Mouse (Mus musculus) intestine, postnatal 0 days (tissue): ENCODE measurements at regions not wholly inside any gene's neighbourhood (a gene's known extent, or its start where the extent isn't known, plus 50 kb on each side); places are given as distances from the start of the nearest gene placed in this dataset.

Experiments used
- ATAC-seq: fragments of 200-750 bp; cut with Nextera tagmentation; 2 replicates; pipeline ENCODE4 v1.8.0; 2017; ENCODE audit warnings: mild to moderate bottlenecking, moderate TSS enrichment, moderate library complexity
- H3K27ac ChIP-seq: fragments of 300-500 bp; sonication (generic); 2 replicates; pipeline ENCODE4 v1.5.1; 2014; ENCODE audit warnings: mild to moderate bottlenecking, low read depth, low read length, moderate library complexity
- H3K27me3 ChIP-seq: fragments of 300-500 bp; sonication (generic); replicated peaks from 2 replicates; pipeline ENCODE4 v1.6.1; 2014; ENCODE audit warnings: low read length, mixed read lengths; ENCODE audit not compliant: control insufficient read depth, insufficient read depth
- H3K36me3 ChIP-seq: fragments of 300-500 bp; sonication (generic); 2 replicates; pipeline ENCODE4 v1.6.1; 2014; ENCODE audit warnings: mild to moderate bottlenecking, moderate library complexity; ENCODE audit not compliant: control insufficient read depth, insufficient read depth
- H3K4me1 ChIP-seq: fragments of 300-500 bp; sonication (generic); replicated peaks from 2 replicates; pipeline ENCODE4 v1.6.1; 2014; ENCODE audit warnings: antibody characterized with exemption, low read length, mixed read lengths; ENCODE audit not compliant: control insufficient read depth, insufficient read depth
- H3K4me2 ChIP-seq: fragments of 300-500 bp; sonication (generic); replicated peaks from 2 replicates; pipeline ENCODE4 v1.6.1; 2014; ENCODE audit warnings: low read depth, mild to moderate bottlenecking, moderate library complexity
- H3K4me3 ChIP-seq: fragments of 300-500 bp; sonication (generic); 2 replicates; pipeline ENCODE4 v1.5.1; 2014; ENCODE audit warnings: low read depth, low read length
- H3K9ac ChIP-seq: fragments of 300-500 bp; sonication (generic); 2 replicates; pipeline ENCODE4 v1.6.1; 2014; ENCODE audit warnings: mild to moderate bottlenecking, low read depth, low read length
- H3K9me3 ChIP-seq: fragments of 300-500 bp; sonication (generic); 2 replicates; pipeline ENCODE4 v1.6.1; 2016; ENCODE audit warnings: mixed run types; ENCODE audit not compliant: control insufficient read depth
- CTCF ChIP-seq: sonication (generic); IDR thresholded peaks from 2 replicates; pipeline ENCODE4 v1.5.1; 2016; ENCODE audit warnings: low read depth, mild to moderate bottlenecking, control low read depth, antibody characterized with exemption, moderate library complexity
- WGBS: fragments of 180-500 bp; shearing (Covaris S2); extraction: QIAGEN DNeasy Blood & Tissue Kit; methylation state at CpG from one replicate; pipeline ENCODE4 v1.1.7; 2014; 5-methylcytosine and 5-hydroxymethylcytosine counted together

DNA sequence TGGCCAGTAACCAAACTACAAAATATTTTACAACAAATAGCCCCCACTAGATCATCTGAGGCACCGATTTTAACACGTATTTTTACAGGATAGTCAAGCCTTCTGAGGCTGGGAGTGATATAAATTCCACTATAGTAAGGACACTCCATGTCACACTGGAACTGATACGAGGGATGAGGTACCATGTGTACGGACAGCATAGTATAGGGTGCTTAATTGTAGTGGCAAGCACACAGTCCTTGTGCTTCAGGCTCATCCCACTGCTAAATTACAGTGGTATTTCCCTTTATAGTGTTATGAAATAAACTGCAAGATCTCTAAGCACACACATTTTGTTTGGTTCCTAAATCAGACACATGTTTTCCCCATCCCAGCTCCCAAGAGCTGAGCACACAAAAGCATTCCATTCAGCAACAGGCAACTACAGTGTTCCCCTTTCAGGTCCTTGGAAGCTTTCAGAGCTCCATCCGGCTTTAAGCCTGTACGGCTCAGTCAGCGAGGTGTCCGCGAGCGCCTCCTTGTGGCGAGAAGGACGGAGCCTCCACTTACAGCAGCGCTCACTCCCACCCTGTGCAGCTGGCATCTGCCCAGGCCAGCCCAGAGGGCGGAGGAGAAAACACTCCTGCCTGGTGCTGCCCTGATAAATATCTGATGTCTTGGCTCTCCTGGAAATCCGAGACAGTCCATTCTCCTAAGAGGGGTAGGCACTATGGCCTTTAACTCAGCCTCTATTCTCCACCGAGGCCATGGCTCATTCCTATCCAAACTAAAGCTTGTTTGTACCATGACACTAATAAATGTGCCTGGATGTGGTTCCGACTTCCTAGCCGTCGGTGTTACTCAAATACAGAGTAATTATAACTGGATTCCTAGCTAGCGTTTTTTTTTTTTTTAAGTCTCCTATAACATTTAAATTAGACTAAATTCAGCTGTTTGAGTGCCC is 348.3 kb upstream of the G2e3 start:
- peak overlapping the region; percentile 18; the same call in 1 of the 2 replicates for H3K4me2 ChIP-seq

DNA sequence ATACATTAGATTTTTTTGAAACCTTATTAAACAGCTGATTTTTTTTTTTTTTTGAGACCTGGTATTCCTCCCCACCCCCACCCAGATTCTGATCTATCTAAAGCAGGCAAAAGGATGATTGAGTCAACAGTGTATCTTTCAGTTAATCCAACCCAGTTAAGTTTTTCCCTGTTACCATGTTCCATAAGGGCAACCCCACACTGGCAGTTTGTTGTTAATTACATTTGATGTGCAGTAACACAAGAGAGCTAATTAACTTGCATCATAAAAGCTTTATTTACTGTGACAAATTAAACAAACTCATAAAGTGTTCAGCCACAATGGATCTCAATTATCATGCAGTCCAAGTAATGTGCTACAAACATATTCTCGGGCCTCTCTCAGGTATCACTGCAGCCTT is 346.8 kb upstream of the Prkd1 start:
- no peak for TF ChIP-seq CTCF
- H3K9ac ChIP-seq = no peak overlapping the region
- H3K4me2 ChIP-seq = no peak overlapping the region
- WGBS = 82% methylated on average over 1 of the region's 1 CpGs
- ATAC-seq = no peak
- H3K27me3 ChIP-seq = no peaks in the 10 kb centered on the region
- no peaks in the 10 kb centered on the region for H3K36me3 ChIP-seq
- H3K4me1 ChIP-seq = no peaks in the 10 kb centered on the region
- no peaks in the 10 kb centered on the region for H3K9me3 ChIP-seq
- no peak overlapping the region for H3K4me3 ChIP-seq
- no peak overlapping the region for H3K27ac ChIP-seq

More for the DNA sequence above, 348.3 kb upstream of the G2e3 start:
- no peaks in the 10 kb centered on the region for H3K27me3 ChIP-seq
- no peaks in the 10 kb centered on the region for H3K4me1 ChIP-seq
- H3K27ac ChIP-seq = no peak overlapping the region
- H3K4me3 ChIP-seq = no peak overlapping the region
- peak; percentile 90 for TF ChIP-seq CTCF
- 27% methylated on average over 20 of the region's 20 CpGs for WGBS
- no peak overlapping the region for H3K9ac ChIP-seq
- no peaks in the 10 kb centered on the region for H3K36me3 ChIP-seq
- no peaks in the 10 kb centered on the region for H3K9me3 ChIP-seq
- peak; percentile 77; the same call in 1 of the 2 replicates for ATAC-seq

DNA sequence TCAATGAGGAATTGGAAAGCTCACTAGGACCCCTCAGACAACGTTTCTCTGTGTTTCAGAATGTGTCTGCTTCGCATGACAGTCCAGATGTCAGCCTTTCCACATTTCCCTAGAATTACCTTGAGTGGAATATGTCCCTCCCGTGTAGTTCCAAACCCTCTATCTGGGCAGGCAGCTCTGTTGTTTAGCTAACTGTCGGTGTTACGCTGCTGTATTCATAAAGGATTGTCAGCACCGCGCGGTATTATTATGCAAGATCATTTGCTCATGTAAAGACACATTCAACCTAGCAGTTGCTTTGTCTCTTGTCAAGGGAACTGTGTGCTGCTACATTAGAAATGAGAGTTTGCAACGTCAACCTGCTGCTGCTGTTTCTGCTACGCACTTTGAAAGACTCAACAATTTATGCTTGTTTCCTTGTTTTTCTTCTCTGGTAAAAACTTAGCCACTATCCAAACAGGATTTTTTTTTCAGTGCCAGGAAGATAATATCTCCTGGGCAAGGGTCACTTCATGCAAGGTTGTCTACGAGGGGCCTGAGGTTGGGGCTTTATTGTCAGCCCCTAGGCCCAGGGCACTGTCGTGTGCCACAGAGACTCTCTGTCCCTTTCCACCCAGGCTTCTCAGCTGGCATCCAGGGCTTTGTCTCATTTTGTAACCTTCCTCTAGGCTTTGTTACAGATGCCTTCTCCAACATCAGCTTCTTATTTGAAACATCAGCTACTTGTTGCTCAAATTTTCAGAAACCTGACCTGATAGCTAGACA is 340.8 kb upstream of the Prkd1 start:
- ATAC-seq = no peak
- no peaks in the 10 kb centered on the region for H3K4me1 ChIP-seq
- no peak overlapping the region for H3K9ac ChIP-seq
- H3K9me3 ChIP-seq = no peaks in the 10 kb centered on the region
- WGBS = 49% methylated on average over 12 of the region's 12 CpGs
- H3K27ac ChIP-seq = no peak overlapping the region
- no peak overlapping the region for H3K4me2 ChIP-seq
- no peaks in the 10 kb centered on the region for H3K27me3 ChIP-seq
- TF ChIP-seq CTCF = no peak
- no peak overlapping the region for H3K4me3 ChIP-seq
- no peaks in the 10 kb centered on the region for H3K36me3 ChIP-seq

DNA sequence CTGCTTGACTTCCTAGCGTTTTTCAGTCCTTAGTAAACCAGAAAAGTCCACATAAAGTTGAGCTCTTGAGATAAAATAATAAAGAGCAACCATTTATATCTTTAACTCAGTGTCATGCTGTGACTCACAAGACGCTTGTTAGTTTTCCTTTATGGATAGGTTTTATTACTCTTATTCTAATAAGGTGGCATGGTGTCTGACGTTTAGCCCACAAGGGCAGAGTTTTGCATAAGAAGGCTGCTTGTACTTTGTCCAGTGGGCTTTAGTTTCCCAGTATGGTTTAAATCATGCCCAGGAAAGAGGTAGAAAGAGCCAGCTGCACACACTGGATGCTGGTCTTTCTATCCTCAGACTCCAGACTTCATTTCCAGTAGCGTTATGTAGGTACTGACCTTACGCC is 332.4 kb upstream of the Prkd1 start:
- WGBS = 54% methylated on average over 5 of the region's 5 CpGs
- no peak overlapping the region for H3K4me2 ChIP-seq
- no peaks in the 10 kb centered on the region for H3K27me3 ChIP-seq
- no peaks in the 10 kb centered on the region for H3K36me3 ChIP-seq
- H3K4me1 ChIP-seq = no peaks in the 10 kb centered on the region
- no peaks in the 10 kb centered on the region for H3K9me3 ChIP-seq
- H3K9ac ChIP-seq = no peak overlapping the region
- no peak overlapping the region for H3K27ac ChIP-seq
- ATAC-seq = no peak; the same call in 1 of the 2 replicates
- no peak for TF ChIP-seq CTCF
- H3K4me3 ChIP-seq = no peak overlapping the region

DNA sequence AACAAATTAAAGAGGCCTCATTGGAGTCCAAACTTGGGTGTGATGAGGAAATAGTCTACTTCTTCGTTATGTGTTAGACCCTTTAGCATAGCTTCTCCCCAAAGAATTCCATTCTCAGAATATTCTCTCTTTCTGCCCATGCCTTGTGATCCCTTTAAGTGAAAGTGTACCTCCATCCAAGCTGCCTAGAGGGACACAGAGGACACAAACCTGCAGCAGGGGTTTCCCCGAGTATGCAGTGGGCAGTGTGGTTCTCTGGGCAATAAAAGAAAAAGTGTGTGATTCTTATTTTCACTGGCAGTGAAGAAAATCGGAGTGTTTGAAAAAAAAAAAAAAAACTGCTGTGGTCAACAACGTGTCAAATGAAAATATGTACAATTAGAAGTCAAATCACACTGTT is 331.9 kb upstream of the Prkd1 start:
- no peaks in the 10 kb centered on the region for H3K4me1 ChIP-seq
- ATAC-seq = no peak
- no peak overlapping the region for H3K4me3 ChIP-seq
- H3K36me3 ChIP-seq = no peaks in the 10 kb centered on the region
- H3K4me2 ChIP-seq = no peak overlapping the region
- H3K27me3 ChIP-seq = no peaks in the 10 kb centered on the region
- TF ChIP-seq CTCF = no peak
- H3K9me3 ChIP-seq = no peaks in the 10 kb centered on the region
- H3K27ac ChIP-seq = no peak overlapping the region
- no peak overlapping the region for H3K9ac ChIP-seq
- 58% methylated on average over 4 of the region's 4 CpGs for WGBS

DNA sequence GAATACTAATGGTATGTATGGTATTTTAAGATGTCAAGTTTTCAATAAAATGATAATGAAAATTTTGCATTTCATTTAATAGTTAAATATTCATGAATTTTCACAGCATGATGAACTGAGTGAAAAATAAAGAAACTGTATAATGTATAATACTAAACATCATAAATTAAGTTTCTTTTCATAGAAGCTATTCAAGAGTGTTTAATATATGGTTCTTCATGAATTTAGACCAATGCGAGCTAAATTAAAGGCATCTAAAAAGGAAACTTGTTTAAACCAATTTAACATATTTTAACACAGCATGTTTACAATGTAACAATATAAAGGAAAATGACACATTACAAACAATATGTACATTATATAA is 321.8 kb upstream of the Prkd1 start:
- no peak for ATAC-seq
- Histone ChIP-seq H3K4me2 (no peak overlapping the region), H3K27me3 (no peaks in the 10 kb centered on the region), H3K4me1 (no peaks in the 10 kb centered on the region), H3K36me3 (no peaks in the 10 kb centered on the region), H3K4me3 (no peak overlapping the region), H3K9ac (no peak overlapping the region), H3K9me3 (no peaks in the 10 kb centered on the region), H3K27ac (no peak overlapping the region)
- no peak for TF ChIP-seq CTCF
- 86% methylated on average over 1 of the region's 1 CpGs for WGBS
